Mouse (Mus musculus) cerebellum, postnatal 14 days (tissue): ENCODE measurements at regions not wholly inside any gene's neighbourhood (a gene's known extent, or its start where the extent isn't known, plus 50 kb on each side); places are given as distances from the start of the nearest gene placed in this dataset.

Experiments
- DNase-seq, 2 experiments: peaks; one replicate each; pipeline ENCODE4 v3.0.0; 2021; ENCODE audit warnings: mixed read lengths in 2 of 2

DNA sequence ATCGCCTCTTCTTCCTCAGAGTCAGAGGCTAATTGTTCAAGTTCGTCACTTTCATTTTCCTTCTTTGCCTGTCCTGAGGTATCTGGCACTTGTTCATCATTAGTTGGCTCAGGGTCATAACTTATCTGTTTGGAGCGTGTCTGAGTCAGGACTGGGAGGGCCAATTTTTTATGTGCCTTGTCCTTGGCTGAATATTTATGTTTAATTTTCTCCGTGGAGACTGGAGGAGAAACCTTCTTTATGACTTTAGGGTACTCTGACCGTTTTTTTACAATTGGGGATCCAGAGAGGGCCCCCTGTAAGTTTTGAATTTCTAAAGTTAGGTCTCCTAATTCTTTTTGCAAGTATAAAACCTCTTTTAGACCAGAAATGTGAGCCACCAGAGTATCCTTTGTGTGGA is 1000.2 kb upstream of the Edil3 start:
- DNase-seq: peak in 1 of 2 experiments; percentile 7
